Mouse (Mus musculus) T-helper 1 cell (primary cell): ENCODE data around the gene Isx.

Experiments
- in situ Hi-C: fragments of 300-600 bp; cut with MboI, MseI; formaldehyde crosslinking; loops from one replicate; pipeline ENCODE4 v1.15.1; 2025; ENCODE audit warnings: high pct_unique_total_duplicates

Gene Isx

DNA sequence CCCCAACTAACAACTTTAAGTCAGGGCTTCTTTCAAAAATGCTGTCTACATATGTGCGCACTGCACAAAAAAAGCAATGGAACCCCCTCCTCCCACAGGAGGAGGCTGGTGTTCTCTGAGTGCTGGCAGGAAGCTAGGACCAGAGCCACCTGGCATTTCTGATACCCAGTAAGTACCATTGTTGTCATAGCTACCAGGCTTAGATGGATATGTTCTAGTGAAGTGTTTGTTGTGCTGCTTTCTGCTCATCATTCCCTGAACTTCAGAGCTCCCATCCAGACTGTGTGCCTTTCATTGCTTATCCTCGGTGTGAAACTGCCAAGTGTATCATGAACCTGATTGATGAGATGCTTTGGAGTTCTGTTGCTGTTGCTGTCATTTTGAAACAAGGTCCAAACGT, 26.8 kb downstream of the Isx start:
- in situ Hi-C loops: no loop called here

DNA sequence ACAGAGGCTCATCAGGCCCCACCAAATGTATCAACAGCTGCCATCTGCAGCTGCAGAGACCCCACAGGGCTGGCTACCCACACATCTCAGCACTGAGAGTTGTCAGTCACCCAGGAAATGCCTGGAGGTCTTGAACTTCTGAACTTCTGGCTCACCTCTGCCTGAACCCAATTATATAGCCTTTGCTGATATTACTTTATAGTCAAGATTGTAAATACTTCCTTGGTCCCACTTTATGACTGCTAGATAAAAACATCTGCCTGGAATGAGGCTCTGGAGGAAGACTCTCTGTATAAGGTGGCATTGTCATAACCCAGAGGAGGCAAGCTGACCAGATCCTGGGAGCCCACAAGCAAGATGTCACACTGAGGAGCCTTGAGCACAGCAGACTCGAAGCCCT, 28.8 kb downstream of the Isx start:
- in situ Hi-C loops: no loop called here

DNA sequence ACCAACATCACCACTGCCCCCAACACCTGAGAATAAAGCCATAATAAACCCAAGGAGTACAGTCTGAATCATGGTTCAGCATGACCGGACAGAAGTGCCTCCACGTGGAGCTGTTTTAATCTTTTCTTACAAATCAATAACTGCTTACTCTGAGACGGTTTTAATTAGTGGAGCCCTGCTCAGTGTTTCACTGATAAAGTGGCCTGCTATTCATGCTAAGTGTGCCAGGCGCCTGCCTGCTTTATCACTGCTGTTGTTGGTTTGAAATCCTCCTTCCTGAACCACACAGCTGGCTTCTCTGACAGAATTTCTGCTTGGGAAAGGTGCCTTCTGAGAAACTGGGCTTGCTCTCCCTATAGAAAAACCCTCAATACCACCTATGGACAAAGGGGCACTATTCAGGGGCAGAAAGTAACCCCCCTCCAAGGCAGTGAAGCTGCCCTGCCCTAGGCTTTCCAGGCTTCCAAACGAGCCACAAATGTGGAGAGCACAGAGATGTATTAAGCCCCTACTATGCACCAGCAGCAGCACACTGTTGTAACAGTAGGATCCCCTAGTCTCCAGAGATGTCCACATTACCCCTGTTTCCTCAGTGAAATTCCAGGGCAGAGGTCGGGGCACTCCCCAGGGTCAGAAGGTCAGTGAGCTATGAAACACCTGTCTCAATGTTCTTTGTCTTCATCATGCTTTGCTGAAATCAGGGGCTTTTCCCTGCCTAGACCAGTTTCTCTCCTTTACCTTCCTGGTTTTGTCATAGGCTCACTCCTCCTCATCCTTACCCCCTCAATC, 30.3 kb downstream of the Isx start:
- in situ Hi-C loops: no loop called here

DNA sequence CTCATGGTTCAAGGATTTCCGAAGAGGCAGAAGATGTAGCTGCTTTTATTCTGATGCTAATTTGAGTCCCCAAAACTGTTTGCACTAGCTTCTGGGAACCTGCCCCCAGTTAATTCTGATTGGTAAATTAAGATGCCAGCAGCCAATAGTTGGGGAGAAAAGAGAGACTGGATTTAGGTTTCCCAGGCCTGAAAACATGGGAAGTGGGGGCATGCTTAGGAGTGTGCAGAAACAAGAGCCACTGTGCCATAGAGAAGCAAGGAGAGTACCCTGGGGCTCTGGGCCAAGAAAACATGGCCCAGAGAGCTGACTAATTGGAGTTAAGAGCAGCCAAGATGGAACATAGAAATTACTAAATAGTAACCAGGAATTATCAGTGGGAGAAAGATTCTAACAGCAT, 33.4 kb downstream of the Isx start:
- in situ Hi-C loops: no loop called here

DNA sequence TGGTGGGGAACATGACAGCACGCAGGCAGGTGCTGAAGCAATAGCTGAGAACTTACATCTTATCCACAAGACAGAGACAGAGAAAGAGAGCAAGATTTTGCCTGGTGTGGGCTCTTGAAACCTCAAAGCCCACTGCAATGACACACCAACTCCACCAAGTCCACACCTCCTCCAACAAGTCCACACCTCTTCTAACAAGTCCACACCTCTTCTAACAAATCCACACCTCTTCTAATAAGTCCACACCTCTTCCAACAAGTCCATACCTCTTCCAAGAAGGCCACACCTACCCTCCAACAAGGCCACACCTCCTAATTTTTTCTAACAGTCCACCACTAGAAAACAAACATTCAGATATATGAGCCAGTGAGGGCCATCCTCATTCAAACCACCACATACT, 37.7 kb downstream of the Isx start:
- in situ Hi-C loops: loop anchor here (5.0 kb wide), 1 partner anchor 1963 kb away; no protein-coding TSS in a partner anchor

- in situ Hi-C loops: no loop called here
Measured at GRCm38 (mm10) chr8:74920691-74921421, 47.9 kb downstream of the Isx start.

DNA sequence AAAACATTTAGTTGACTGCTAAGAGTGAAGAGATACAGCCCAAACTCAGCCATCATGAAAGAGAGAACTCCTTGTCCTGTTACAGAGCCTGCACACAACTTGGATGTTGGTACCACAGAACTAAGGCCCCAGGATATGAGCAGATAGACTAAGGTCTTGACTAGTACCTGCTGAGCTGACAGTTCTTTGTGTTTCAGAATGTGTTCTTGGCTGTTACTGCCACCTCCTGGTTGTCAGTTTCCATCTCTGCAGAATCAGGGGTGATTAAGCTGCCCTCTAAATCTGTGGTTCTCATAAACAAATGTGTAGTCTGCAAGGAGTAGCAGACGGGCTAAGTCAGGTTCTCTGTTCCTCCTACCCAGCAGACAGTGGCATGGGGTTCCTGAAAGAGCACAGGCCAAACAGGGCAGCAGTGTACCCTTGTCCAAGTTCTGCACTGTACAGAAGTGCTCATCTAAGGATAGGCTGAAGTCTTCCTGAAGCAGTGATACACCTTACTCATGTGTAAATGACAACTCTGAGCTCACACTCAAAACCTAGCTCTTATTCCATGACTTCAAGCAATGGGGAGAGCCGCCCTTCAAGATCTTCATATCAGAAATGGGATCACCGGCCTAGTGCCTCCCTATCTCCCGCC, 49.0 kb downstream of the Isx start:
- in situ Hi-C loops: no loop called here

DNA sequence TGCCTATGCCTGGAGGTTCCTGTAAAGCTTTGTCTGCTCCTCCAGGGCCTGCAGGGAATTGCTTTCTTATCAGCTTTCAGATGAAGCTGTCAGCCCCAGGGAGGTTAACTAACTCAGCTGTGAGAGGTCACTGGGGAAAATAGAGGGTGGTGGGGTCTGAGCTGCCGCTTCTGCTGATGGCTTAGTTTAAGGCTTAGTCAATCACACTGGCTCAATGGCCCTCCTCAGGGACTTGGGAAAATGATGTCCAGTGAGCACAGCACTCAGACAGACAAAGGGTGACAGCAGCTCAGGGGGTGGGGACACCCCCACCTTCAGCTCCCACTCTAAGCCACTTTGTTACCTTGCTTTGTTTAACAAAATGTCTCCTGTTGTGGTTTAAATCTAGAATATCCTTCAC, 55.0 kb downstream of the Isx start:
- in situ Hi-C loops: no loop called here

DNA sequence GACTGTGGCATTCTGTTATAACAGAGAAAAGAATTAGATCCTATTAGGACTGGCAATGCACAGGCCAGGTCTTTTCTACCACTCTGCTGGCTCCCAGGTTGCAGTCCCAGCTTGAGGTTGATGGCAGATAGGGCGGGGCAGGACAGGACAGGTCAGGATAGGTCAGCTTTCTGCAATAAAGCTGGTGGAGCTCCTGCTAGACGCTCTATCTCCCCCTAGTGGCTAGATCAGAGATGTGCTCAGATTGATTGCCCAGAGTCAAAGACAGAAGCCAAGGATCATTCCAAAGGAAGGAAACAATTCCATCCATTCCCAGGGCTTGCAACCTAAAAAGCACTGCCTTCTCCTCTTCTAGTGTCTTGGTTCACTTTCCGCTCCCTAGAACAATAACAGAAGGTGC, 57.8 kb downstream of the Isx start:
- in situ Hi-C loops: no loop called here

- in situ Hi-C loops: no loop called here
Measured at GRCm38 (mm10) chr8:74935308-74935707, 62.3 kb downstream of the Isx start.

- in situ Hi-C loops: no loop called here
Measured at GRCm38 (mm10) chr8:74936656-74937055, 63.7 kb downstream of the Isx start.

DNA sequence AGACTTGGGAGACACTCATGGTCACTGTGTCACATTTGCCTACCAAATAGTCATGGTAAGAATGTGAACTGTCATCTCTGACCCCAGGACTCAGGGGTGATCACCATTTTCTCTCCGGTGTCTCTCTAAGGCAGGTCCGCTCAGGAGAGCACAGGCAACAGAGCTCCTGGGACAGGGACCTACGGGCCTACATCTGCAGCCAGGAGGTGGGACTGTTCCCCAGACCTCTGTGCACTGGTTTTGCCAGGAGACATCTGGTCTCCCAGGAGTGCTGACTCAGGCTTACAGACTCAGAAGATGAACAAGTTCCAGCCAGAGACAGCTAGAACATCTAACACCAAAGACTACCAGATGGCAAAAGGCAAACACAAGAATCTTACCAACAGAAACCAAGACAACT, 69.1 kb downstream of the Isx start:
- in situ Hi-C loops: no loop called here
